In the genomic region with DNA sequence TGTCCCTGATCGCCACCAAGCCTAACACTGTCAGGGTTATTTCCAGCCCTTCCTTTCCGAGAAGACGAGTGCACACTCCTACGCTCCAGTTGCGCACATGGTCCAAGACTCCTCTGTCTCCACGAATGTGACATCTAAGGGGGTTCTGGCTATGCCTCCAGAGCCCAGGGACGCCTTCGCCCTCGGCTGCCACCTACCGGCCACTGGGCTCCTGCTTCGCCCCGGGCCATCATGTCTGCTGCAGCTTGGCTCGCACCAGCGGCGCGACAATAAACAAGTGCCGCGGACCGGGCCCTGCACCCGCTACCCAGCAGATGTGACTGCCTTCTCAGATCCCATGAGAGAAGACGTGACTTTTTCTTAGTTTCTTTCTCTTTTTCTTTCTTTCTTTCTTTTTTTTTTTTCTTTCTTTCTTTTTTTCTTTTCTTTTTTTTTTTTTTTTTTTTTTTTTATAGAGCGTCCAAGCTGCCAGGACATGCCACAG, we compare ENCODE assay signal across 9 mouse cellular contexts. TPM values are rescaled to one million over a fixed set of nuclear protein-coding genes. Genes with fewer than 3 reads are reported as not detected.
DNase-seq lines count a peak whose midpoint lies in the region; ATAC-seq and TF ChIP-seq lines count a peak whose summit lies in the region.
"Had no signal": no experiment of that assay in that cellular context is flagged by ENCODE, and none has a peak within 500 bp of the region (broad histone marks: within the 10 kb centered on the region; RNA-seq: fewer than 3 reads in every experiment).

A gene (plus strand): TSS at position 434 of the 484 bp plus-strand sequence.

- H3K4me3 ChIP-seq in hindbrain, embryonic 12.5 days = peak within 1 kb of the TSS; percentile 79
- peak within 1 kb of the TSS; percentile 7 for H3K4me3 ChIP-seq in lung, adult 2 months (replicated peaks; ENCODE audit: extremely low read depth, low read depth, low read length)
- H3K4me3 ChIP-seq: erythroblast, embryonic 14.5 days had no signal

- H3K27ac ChIP-seq in hindbrain, embryonic 12.5 days = peak within 1 kb of the TSS; percentile 97

- ATAC-seq in hindbrain, embryonic 12.5 days (ENCODE audit: low FRiP score) = peak; percentile 57

- no peak for TF ChIP-seq POLR2A in lung, adult 2 months (IDR thresholded peaks at IDR 0.05; ENCODE audit: borderline replicate concordance, extremely low read depth, low read depth, low read length)

- under 1% methylated on average over 22 of the region's 22 CpGs for WGBS in hindbrain, embryonic 12.5 days
- 4% methylated on average over 22 of the region's 22 CpGs for WGBS in lung, adult 2 months

- peak within 1 kb of the TSS; percentile 67 for H3K4me2 ChIP-seq in hindbrain, embryonic 12.5 days (replicated peaks)

- no peaks in the 10 kb centered on the region for H3K27me3 ChIP-seq in hindbrain, embryonic 12.5 days

- peak within 1 kb of the TSS; percentile 91 for H3K9ac ChIP-seq in hindbrain, embryonic 12.5 days

- DNase-seq in adrenal gland, adult 2 months = peak; percentile 80
- peak; percentile 94 to 98 for DNase-seq in cerebellum, postnatal 4 days (ENCODE audit: low spot score in 2 of 2)
- DNase-seq in frontal cortex, postnatal 36 days (ENCODE audit: low spot score in 2 of 2) = peak; percentile 95 to 97
- peak; percentile 89 for DNase-seq in layer of hippocampus, adult 9-11 months
- DNase-seq in lung, adult 2 months = peak; percentile 20
- DNase-seq in ovary, postnatal 10 days (ENCODE audit: low spot score) = peak; percentile 77
- peak; percentile 80 for DNase-seq in urinary bladder, postnatal 14 days (ENCODE audit: low spot score)

- TF ChIP-seq CTCF in lung, adult 2 months (IDR thresholded peaks at IDR 0.05; ENCODE audit: insufficient read depth, low read length) = peak; percentile 36

- no peaks in the 10 kb centered on the region for H3K9me3 ChIP-seq in hindbrain, embryonic 12.5 days (replicated peaks)

- H3K36me3 ChIP-seq in hindbrain, embryonic 12.5 days = no peaks in the 10 kb centered on the region

- H3K4me1 ChIP-seq in hindbrain, embryonic 12.5 days = peaks cover 11% of the 10 kb centered on the region
- peaks cover 3% of the 10 kb centered on the region; the same call in 1 of the 2 replicates for H3K4me1 ChIP-seq in lung, adult 2 months (ENCODE audit: control insufficient read depth, insufficient read depth, low read length)

RNA-seq across cellular contexts. Expression of the gene that starts here (rescaled TPM):
- under 1 TPM; 0.29 to 0.35 TPM for total RNA-seq in adrenal gland, adult 2 months (2021)
- 0.10 and 0.20 TPM in 2 replicates for polyA plus RNA-seq in adrenal gland, adult 2 months (2012; rRNA removed)
- polyA plus RNA-seq in hindbrain, embryonic 12.5 days (2016; fragmentation: Nextera tagmentation; extraction: Ambion mirVana) = 28.7 and 31.1 TPM in 2 replicates
- 0.02 TPM in 1 of 2 replicates, not detected in the other for polyA plus RNA-seq in lung, adult 2 months (2012; rRNA removed)

Comparison
In these comparisons a context has a peak if more than half of its experiments do, and no peak if none do; other contexts are left out.
1. Peak in every context shown above with its lines: DNase-seq, ATAC-seq, H3K4me3 ChIP-seq and H3K27ac ChIP-seq.
2. RNA of the gene that starts here (polyA plus RNA-seq): 28.7 to 31.1 TPM in hindbrain, embryonic 12.5 days; 0.10 to 0.20 TPM in adrenal gland, adult 2 months and 0.02 TPM in lung, adult 2 months; every median in the first group is over 10 times any median in the second.
3. Peak in DNase-seq in adrenal gland, adult 2 months; RNA of the gene not detected or under 1 TPM.
4. Peak in DNase-seq and H3K4me3 ChIP-seq in lung, adult 2 months; RNA of the gene not detected or under 1 TPM.
5. DNase-seq: peak in every context shown above with its lines; median percentile 96 in cerebellum, postnatal 4 days; 96 in frontal cortex, postnatal 36 days; 89 in layer of hippocampus, adult 9-11 months; 80 in adrenal gland, adult 2 months; 80 in urinary bladder, postnatal 14 days; 77 in ovary, postnatal 10 days; 20 in lung, adult 2 months.